Mouse (Mus musculus): ENCODE data around the gene Snx12.

Snx12 gene

DNA sequence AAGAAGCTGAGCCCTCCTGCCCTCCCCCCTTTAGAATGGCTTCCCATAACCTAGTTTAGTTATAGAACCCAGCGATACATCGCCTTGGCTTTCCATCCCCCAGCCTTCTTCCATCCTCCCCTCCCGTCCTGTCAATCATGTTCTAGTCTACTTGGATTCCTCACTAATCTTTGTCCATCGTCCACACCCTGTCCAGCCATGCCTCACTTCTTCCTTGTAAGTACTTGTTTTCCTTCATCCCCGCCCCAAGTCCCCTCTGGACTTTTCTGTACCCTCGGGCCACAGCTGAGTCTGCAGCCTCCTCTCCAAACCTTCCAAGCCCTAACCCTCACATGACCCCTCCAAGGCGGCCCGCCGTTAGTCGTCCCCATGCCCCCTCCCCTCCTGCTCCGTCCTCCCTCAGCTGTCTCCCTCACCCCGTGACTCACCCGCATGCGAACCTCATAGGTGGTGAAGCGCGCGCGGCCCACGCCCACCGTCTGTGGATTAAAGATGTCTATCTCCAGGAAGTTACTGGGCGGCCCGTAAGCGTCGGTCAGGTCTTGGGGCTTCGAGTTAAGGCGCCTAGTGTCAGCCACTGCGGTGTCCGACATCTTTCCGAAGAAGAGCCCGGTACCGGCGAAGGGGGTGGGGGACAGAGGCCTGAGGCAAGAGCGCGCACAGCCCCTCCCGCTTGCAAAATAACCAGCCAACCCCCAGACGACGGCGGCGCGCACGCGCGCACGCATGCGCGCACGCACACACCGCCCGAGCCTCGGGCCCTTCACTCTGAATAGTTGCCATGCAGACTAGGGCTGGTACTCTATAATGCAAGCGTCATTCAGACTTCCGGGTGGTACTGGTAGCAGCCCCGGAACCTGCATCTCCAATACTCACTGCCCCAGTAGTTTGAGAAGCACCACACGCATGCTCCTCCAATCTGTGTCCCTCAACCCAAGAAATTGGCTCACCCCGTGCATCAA lies at the start of gene Snx12:
Gene Snx12, minus strand, starts transcription at position 730 of the 962 bp plus-strand sequence.
- peak; percentile 83 for DNase-seq (ENCODE audit: low read depth, low spot score)

DNA sequence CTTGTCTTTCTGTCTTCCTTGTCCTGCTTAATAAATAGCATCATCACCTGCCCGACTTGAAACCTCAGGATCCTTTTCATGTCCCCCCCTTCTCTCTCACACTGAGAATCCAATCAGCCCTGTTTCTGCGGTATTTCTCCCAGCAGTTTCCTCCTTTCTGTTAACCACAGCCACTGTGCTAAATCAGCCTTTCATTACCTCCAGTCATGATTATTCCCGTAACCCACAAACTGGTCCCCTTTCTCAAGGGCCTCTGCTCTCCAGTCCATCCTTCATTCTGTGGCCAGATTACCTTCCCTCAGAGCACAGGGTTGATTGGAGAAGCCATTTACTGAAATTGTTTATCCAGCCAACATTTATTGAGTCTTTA lies 46.4 kb upstream of the Snx12 start, which contains the start of gene Gm20489:
Gene Gm20489, minus strand, starts transcription at position 269 of the 370 bp plus-strand sequence.
- DNase-seq (ENCODE audit: low read depth, low spot score): no peak

DNA sequence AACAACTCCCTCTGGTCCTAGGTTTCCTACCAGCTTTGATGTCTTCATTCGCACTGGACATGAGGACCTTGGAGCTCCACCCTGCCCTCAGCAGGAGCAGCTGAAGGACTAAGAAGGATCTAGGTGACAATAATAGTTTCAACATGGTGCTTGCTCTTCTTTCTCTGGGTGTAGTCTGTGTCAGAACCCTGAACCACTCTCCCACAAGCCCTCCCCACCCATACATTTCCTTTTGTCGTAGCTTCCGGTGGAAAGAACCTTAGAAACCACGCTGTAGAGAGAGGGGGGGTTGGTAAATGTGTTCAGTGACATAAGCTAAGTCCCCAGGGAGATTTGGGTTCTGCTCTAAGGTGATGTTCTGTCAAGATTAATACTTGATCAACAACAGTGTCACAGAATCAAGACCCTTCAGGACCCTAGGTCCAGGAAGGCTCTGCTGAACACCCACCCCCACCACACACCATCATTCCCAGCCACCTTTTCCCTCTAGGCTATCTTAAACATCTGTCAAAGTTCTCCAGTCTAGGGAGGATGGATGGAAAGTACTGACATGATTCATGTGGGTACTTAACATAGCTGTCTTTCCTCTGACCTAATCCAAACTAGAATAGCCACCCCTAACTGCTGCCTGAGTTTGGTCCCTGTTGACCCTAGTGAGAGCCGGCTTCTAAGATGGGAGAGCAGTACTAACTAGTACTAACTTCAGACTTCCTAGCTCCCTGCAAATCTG lies 45.8 kb upstream of the Snx12 start, which contains the start of gene Il2rg:
Gene Il2rg, minus strand, starts transcription at position 231 of the 730 bp plus-strand sequence.
- DNase-seq (ENCODE audit: low read depth, low spot score): no peak

DNA sequence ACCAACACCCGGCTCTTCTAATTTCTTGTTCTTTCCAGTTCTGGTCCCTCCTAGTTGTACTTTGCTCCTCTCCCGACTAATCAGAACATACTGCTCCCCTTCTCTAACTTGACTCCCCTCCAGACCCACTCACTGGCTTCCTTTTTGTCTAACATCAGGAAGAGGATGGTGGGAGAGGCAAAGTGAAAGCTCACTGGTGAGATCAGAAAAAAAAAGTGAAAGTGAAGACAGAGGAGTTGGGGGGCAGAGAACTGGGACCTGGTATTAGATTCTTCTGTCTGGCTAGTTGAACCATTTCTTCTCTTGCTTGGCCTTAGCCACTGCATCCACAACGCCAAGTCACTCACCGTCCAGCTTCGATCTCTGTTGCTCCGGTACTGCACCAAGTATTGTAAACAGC lies 44.3 kb upstream of the Snx12 start:
- no peak for DNase-seq (ENCODE audit: low read depth, low spot score)

DNA sequence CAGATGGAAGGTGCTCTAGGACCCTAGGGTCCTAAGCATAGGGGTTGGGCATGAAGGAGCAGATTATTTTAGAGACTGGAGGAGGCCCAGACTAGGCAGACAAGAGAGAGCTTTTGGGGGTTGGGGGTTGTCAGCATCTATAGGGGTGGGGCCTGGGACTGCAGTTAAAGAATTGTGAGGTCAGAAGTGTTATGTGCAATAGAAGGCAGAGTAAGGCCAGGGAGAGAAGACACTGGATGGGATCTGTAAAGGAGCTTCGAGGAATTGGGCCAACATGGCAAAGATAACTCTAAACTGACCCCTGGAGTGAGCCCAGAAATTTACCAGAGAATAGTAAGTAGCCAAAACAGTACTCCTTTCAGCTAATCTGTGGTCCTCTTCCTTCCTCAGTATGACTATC lies 41.5 kb upstream of the Snx12 start, which contains the start of gene Gm614:
Gene Gm614, minus strand, starts transcription at position 101 of the 400 bp plus-strand sequence.
- no peak for DNase-seq (ENCODE audit: low read depth, low spot score)

DNA sequence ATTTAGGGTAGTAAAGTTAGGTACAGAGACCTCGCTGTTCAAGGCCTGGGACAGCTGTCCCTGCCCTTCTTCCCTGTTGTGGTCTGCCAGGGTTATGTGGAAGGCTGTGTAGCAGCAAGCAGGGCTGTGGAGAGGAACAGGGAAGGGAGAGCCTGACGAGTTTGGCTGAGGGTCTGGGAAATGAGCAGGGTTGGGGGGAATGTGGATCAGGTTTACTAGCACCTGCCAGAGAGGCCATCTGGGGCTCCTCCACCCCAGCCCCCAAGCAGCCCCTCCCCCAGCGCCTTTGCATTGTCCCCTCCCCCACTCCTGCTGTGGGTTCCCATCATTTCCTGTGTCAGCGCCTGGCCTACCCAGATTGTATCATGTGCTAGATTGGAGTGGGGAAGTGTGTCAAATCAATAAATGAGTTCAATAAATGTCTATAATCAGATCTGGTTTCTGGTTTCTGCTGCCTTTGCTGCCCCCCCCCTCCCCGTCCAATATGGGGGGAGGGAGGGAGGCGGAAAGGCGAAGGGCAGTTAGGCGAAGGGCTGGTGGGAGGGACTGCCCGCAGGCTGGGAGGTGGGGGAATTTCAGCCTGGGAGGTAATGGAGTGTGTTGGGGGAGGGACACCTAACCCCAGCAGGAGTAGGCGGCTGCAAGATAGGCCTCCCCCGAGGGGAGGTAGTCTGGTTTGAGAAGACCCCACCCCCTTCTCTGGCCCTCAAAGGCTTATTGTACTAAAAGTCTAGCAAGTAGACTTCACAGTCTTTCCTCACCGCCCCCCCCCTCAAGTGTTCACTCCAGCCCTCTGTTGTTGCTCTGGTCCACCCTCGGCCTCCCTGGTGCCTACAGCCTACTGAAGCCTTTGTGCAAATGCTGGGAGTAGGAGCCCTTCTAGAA lies 38.3 kb upstream of the Snx12 start:
- DNase-seq (ENCODE audit: low read depth, low spot score): no peak

DNA sequence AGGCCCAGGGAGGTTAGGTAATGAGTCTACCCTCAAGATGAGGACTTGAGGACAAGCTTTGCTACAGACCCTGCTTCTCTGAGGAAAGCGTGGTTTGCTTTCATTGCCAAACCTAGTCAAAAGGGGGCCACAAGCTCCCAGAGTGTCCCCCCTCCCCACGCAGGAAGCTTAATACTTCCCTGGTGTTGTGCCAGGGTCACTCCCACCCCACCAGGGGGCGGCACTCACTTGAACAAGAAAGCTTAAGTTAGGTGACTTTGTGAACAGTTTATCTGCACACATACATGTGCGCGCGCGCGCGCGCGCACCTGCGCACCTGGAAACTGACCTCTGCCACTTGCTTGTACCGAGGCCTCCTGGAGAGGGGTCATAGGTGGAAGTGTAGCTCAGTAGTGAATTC lies 34.2 kb upstream of the Snx12 start:
- no peak for DNase-seq (ENCODE audit: low read depth, low spot score)

DNA sequence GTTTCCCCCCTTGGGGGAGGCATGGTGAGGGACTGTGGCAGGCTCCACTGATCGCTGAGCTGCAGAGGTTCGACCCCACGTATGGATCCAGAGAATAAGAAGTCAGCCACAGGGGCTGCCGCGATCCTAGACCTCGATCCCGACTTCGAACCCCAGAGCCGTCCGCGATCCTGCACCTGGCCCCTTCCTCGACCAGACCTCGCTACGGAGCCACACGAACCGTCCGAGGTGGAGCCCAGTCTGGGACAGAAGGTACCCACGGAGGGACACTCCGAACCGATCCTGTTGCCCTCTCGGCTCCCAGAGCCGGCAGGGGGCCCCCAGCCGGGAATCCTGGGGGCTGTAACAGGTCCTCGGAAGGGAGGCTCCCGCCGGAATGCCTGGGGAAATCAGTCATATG lies 32.4 kb upstream of the Snx12 start:
- no peak for DNase-seq (ENCODE audit: low read depth, low spot score)

DNA sequence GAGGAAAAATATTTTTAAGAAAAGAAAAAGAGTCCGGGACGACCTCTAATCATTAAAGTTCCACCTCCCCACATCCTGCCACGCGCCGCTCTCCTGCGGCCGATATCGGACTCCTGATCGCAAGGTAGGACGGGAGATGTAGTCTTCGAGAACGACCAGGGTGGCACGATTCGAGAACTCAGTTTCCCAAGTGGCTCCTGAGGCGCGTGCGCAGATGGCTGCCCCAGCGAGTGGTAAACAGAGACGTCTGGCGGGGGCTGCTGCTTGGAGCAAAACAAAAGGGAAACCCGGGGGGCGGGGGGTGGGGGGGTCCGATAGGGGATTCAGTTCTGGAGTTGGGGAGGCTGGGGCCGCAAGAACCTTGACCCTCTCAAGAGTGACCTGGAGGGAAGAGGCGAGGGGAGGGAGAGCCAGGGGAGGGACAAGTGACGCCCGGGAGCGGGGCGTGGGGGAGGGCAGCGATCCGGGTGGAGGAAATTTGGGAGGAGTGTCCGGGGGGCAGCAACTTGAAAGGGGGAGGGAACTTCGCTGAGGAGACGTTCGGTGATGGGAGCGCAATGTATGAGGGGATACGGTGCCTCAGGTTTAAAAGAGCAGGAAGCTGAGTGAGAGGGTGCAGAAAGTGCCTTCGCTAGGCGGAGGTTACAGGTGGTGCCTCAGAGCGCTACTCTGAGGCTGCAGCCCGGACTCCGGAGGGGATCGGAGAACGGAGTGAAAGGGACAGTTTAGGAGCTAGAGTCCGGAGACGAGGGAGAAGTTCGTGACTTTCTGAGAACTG lies 31.8 kb upstream of the Snx12 start, which contains the start of gene Foxo4:
Gene Foxo4, plus strand, starts transcription at position 577 of the 778 bp plus-strand sequence.
- peak; percentile 77 for DNase-seq (ENCODE audit: low read depth, low spot score)

DNA sequence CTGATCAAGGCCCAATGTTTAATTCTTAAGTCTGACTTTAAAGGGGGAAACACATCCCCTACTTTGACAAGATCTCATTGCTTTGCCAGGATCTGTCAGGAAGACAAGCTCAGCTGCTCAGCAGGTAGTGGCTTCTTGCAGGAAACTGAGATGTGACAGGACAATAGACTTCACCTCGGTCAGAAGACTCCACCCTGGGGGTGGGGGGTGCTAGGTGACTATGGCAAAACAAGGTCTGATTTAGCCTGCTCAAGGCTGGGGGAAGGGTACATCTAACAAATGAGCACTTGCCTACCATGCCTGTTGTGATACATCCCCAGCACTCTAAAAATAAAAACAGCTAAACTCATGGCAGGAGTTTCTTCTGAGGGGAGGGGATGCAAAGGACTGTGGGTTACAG lies 22.6 kb upstream of the Snx12 start:
- DNase-seq (ENCODE audit: low read depth, low spot score): no peak

DNA sequence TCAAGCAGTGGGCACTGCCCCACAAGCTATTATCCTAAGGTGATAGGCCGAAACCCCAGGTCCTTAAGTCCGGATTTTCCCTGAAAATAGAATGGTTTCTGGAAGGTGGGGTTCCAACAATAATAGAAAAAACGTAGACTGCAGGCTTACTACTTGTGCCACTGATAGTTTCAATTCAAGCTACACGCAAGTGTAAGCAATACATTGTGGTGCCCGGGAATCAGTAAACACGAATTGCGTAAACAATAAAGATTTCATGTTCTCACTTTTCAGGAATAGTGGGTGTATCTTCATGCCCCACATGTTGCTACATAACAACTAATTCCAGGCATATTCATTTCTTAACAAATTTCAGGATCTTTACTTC lies 416 bp upstream of the Snx12 start:
- DNase-seq (ENCODE audit: low read depth, low spot score): no peak

DNA sequence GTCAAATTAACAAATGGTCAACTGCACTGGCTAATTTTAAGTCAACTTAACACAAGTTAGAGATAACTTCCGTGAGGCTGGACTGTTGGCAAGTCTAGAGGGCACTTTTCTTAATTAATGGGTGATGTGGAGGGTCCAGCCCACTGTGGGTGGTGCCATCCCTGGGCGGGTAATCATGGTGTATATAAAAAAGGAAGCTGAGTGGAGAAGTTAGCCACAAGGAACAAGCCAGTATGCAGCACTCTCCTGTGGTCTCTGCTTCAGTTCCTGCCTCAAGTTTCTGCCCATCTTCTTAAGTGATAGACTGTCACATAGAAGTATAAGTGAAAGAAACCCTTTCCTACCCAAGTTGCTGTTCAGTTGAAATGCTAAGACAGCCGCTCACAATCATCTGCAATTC lies 33.1 kb downstream of the Snx12 start:
- DNase-seq (ENCODE audit: low read depth, low spot score): no peak

DNA sequence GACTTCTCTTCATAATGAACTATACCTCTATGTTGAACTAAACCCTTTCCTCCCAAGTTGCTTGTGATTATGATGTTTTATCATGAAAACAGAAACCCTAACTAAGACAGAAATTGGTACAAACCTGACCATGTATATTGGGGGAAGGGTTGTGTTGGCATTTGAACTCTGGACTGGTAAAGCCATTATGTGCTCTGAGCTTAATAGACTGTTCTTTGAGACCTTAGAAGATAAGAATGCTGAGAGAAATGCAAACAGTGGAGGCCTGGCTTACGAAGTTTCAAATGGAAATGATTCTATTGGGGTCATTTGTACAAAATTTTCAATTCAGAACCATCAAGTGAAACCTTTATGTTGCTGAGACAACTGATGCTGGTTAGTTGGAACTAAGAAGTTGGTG lies 34.7 kb downstream of the Snx12 start:
- DNase-seq (ENCODE audit: low read depth, low spot score): no peak

DNA sequence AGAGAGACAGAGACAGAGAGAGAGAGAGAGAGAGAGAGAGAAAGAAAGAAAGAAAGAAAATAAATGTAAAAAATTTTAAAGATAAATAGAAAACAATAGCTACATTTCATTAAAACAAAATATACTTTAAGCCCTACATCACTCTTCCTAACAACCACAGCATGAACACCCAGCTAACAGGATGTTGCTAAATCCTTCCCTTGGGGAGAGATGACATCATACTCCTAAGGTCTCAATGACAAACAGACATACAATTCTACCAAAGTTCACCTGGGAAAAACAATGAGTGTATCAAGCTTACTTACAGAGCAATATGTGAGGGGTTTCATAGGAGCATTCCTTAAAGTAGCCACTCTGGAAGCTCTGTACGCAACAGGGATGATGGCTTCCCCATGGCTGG lies 49.0 kb downstream of the Snx12 start:
- no peak for DNase-seq (ENCODE audit: low read depth, low spot score)

DNA sequence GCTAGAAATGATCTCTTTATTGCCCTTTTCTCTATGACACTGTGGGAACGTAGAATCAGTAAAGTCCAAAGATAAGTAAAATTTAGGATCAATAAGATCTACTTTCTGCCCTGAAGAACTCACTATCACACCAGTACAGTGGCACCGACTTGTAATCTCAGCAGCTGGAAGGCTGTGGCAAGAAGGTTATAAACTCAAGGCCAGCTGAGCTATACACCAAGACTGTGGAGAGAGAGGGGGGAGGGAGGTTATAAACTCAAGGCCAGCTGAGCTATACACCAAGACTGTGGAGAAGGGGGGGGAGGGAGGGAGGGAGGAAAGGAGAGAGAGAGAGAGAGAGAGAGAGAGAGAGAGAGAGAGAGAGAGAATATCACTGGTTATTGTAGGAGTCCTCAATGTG lies 53.9 kb downstream of the Snx12 start:
- DNase-seq (ENCODE audit: low read depth, low spot score): no peak

DNA sequence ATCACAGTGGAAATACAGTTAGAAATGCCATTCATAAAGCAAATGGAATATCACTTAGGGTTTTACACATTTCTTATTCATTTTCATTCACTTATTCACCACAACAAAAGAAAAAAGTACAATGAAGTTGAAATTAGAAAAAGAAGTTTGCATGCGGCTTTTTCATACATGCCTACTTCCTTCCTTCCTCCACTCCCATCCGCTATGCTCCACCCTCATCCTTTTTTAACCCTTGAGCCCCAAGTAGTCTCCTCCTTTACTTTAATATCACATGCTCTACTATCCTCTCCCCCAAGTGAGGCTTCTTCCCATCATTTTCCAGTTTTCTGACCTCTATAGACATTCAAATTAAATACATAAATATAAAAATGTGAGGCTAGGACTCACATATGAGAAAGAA lies 58.6 kb downstream of the Snx12 start:
- no peak for DNase-seq (ENCODE audit: low read depth, low spot score)

DNA sequence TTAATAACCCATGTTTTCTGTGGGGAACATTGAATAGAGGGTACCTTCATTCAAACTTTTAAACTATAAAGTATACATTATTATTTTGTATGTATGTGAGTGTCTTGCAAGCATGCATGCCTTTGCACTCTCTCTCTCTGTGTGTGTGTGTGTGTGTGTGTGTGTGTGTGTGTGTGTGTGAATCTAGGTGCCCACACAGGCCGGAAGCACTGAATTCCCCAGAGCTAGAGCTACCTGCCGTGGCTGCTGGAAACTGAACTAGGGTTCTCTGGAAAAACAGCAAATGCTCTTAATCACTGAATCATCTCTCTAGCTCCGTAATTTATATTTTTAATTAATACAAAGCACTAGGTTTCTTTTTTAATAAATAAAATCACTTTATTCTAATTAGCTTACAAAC lies 59.1 kb downstream of the Snx12 start:
- no peak for DNase-seq (ENCODE audit: low read depth, low spot score)

DNA sequence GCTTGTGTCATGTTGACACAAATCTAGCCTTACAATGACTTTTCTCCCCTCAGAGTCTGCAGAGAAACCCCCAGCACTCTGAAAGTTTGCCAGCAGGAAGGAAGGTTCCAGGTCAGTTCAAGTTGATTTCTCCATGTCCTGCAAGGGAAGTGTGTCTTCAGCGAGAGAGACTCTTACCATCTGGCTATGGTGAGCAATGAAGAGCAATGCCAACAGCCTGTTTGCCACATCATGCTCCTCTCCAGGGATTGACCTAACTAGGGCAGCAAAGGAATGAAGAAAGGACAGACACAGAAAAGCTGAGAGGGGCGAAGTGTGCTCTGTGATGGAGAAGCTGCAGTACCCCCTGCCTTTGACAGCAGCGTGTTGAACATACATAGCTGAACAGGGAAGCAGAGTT lies 59.8 kb downstream of the Snx12 start:
- DNase-seq (ENCODE audit: low read depth, low spot score): no peak

DNA sequence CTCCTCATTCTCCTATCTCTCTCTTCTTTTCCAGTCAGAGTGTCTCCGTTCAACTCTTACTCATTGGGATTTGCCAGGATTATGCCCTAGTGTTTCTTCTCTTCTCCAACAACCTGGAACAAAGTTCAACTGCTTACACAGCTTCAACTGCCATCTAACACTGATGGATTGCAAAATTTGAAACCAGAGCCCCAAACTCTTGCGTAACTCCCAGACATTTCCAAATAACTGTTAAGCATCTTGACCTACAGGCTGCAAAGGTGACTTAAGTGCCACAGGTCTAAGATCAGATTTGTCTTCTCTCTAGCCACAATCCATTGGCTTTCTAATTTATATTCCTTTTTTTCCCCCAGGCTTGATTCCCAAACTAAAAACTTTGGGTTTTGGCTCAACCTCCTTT lies 64.9 kb downstream of the Snx12 start:
- no peak for DNase-seq (ENCODE audit: low read depth, low spot score)

DNA sequence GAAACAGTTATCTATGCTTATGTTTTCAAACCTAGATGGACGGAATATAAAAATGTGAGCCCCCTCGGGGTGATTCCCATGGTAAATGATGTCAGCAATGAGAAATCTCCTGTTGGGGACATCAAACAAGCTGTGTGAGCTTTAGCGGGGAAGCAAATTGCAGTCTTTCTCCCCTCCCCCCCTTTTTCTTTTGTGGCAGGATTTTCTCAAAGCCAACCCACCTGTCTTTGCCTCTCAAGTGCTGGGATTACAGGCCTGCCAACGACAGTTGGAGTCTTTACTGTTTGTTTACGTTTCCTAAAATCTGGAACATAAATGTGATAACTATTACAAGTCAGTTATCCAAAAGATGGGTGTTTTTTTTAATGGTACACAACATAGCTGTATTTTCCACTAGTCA lies 66.0 kb downstream of the Snx12 start:
- DNase-seq (ENCODE audit: low read depth, low spot score): no peak

DNA sequence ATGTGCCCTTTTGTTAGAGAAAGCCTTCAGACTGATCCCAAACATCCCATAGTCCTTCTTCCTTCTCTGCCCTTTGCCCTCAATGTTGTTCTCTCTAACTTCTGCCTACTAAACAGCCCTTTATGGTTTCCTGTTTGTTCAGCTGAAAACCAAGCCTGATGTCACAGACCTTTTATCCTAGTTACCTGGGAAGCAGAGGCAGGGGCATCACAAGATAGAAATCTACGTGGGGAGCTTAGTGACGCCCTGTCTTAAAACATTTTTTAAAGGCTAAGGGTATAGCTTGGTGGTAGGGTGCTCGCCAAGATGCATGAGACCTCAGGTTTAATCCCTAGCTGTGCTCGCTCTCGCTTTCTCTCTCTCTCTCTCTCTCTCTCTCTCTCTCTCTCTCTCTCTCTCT lies 74.9 kb downstream of the Snx12 start:
- DNase-seq (ENCODE audit: low read depth, low spot score): no peak

All from brain, embryonic 18.5 days (tissue).